Mouse (Mus musculus) kidney, embryonic 14.5 days (tissue): ENCODE measurements at regions not wholly inside any gene's neighbourhood (a gene's known extent, or its start where the extent isn't known, plus 50 kb on each side); places are given as distances from the start of the nearest gene placed in this dataset.

Source experiments
- ATAC-seq: fragments of 200-750 bp; cut with Nextera tagmentation; 2 replicates; pipeline ENCODE4 v1.8.0; 2017; ENCODE audit warnings: moderate number of reproducible peaks, mild to moderate bottlenecking, moderate TSS enrichment, moderate library complexity; ENCODE audit not compliant: low FRiP score, low TSS enrichment
- H3K27ac ChIP-seq: fragments of 300-500 bp; sonication (generic); 2 replicates; pipeline ENCODE4 v1.5.1; 2014; ENCODE audit warnings: low read depth, mild to moderate bottlenecking, low read length, moderate library complexity, mixed read lengths
- H3K27me3 ChIP-seq: fragments of 300-500 bp; sonication (generic); 2 replicates; pipeline ENCODE4 v1.6.1; 2014; ENCODE audit warnings: mild to moderate bottlenecking, low read length; ENCODE audit not compliant: control insufficient read depth, insufficient read depth
- H3K36me3 ChIP-seq: fragments of 300-500 bp; sonication (generic); 2 replicates; pipeline ENCODE4 v1.6.1; 2014; ENCODE audit warnings: low read length, mixed read lengths; ENCODE audit not compliant: control insufficient read depth, insufficient read depth
- H3K4me1 ChIP-seq: fragments of 300-500 bp; sonication (generic); 2 replicates; pipeline ENCODE4 v1.6.1; 2014; ENCODE audit warnings: low read length, mixed read lengths; ENCODE audit not compliant: control insufficient read depth, insufficient read depth
- H3K4me2 ChIP-seq: fragments of 300-500 bp; sonication (generic); replicated peaks from 2 replicates; pipeline ENCODE4 v1.6.1; 2014; ENCODE audit warnings: low read depth, mild to moderate bottlenecking, low read length
- H3K4me3 ChIP-seq: fragments of 300-500 bp; sonication (generic); 2 replicates; pipeline ENCODE4 v1.5.1; 2014; ENCODE audit warnings: mild to moderate bottlenecking, low read length
- H3K9ac ChIP-seq: fragments of 300-500 bp; sonication (generic); 2 replicates; pipeline ENCODE4 v1.6.1; 2014; ENCODE audit warnings: low read depth, mild to moderate bottlenecking, low read length, moderate library complexity
- H3K9me3 ChIP-seq: fragments of 300-500 bp; sonication (generic); 2 replicates; pipeline ENCODE4 v1.6.1; 2016; ENCODE audit warnings: low read length; ENCODE audit not compliant: control insufficient read depth
- WGBS: fragments of 180-500 bp; shearing (Covaris S2); extraction: QIAGEN DNeasy Blood & Tissue Kit; methylation state at CpG from one replicate; pipeline ENCODE4 v1.1.7; 2014; 5-methylcytosine and 5-hydroxymethylcytosine counted together

GRCm38 (mm10) chr2:64181336-64181735 lies 83.5 kb upstream of the Fign start:
- H3K4me3 ChIP-seq: no peak overlapping the region
- 45% methylated on average over 2 of the region's 2 CpGs for WGBS
- no peaks in the 10 kb centered on the region for H3K27me3 ChIP-seq
- H3K36me3 ChIP-seq: no peaks in the 10 kb centered on the region
- H3K9me3 ChIP-seq: no peaks in the 10 kb centered on the region
- no peaks in the 10 kb centered on the region for H3K4me1 ChIP-seq
- H3K4me2 ChIP-seq: no peak overlapping the region
- no peak overlapping the region for H3K27ac ChIP-seq
- no peak overlapping the region for H3K9ac ChIP-seq
- no peak for ATAC-seq

GRCm38 (mm10) chr2:64164398-64164797 lies 66.6 kb upstream of the Fign start:
- 59% methylated on average over 5 of the region's 5 CpGs for WGBS
- Histone ChIP-seq H3K9me3 (no peaks in the 10 kb centered on the region), H3K4me2 (no peak overlapping the region), H3K27ac (no peak overlapping the region), H3K4me1 (no peaks in the 10 kb centered on the region), H3K27me3 (no peaks in the 10 kb centered on the region), H3K9ac (no peak overlapping the region), H3K4me3 (no peak overlapping the region), H3K36me3 (no peaks in the 10 kb centered on the region)
- peak; percentile 60; the same call in 1 of the 2 replicates for ATAC-seq
